Mouse (Mus musculus) gastrocnemius, postnatal 36 days (tissue): ENCODE results near the gene Rcan3. TPM values are rescaled to one million over a fixed set of nuclear protein-coding genes. Genes with fewer than 3 reads are reported as not detected.
A peak's percentile ranks its signal among the peaks of the same experiment; 100 is the strongest.

Source experiments
- DNase-seq, 2 experiments: peaks; one replicate each; pipeline ENCODE4 v3.0.0; 2022
- intact Hi-C: fragments of 180-260 bp; cut with DNase I; formaldehyde crosslinking; loops from one replicate; pipeline ENCODE4 v1.15.1; 2025
- long read RNA-seq, 2 experiments: library from polyadenylated mRNA; stranded (forward); transcript quantifications; one replicate each; pipeline ENCODE4 v2.0.0; 2021
- total RNA-seq, 2 experiments: library from RNA; stranded (reverse); gene quantifications; 2 replicates each; pipeline ENCODE4 v1.2.3; 2021

Rcan3 gene
- 1 to 10 TPM; 3.2 to 4.0 TPM for total RNA-seq
- long read RNA-seq, experiment 1, full-length matches to known transcripts, result 1 of 4 reads
- long read RNA-seq, experiment 1, partial matches to known transcripts, result 0 of 4 reads
- long read RNA-seq, experiment 1, other reads (novel, unspliced or antisense), result 3 of 4 reads
- long read RNA-seq, experiment 2, result 0 reads

GRCm38 (mm10) chr4:135433443-135434394 lies at the start of gene Rcan3:
Gene Rcan3, minus strand, starts transcription at chr4:135433853.
- intact Hi-C loops, result no loop called here
- peak; percentile 68 to 69 for DNase-seq

GRCm38 (mm10) chr4:135480370-135480769 lies 46.7 kb upstream of the Rcan3 start:
- DNase-seq, result no peak
- intact Hi-C loops, result no loop called here

- DNase-seq, result no peak
- intact Hi-C loops, result no loop called here
Observed at GRCm38 (mm10) chr4:135477851-135478250, 44.2 kb upstream of the Rcan3 start.

GRCm38 (mm10) chr4:135463406-135463805 lies 29.8 kb upstream of the Rcan3 start:
- DNase-seq, result no peak
- intact Hi-C loops, result no loop called here

GRCm38 (mm10) chr4:135453572-135453971 lies 19.9 kb upstream of the Rcan3 start:
- intact Hi-C loops, result no loop called here
- no peak for DNase-seq

GRCm38 (mm10) chr4:135453164-135453563 lies 19.5 kb upstream of the Rcan3 start:
- intact Hi-C loops, result no loop called here
- no peak for DNase-seq

GRCm38 (mm10) chr4:135451360-135452015 lies 17.8 kb upstream of the Rcan3 start:
- no peak for DNase-seq
- intact Hi-C loops, result no loop called here

GRCm38 (mm10) chr4:135442473-135442872 lies 8.8 kb upstream of the Rcan3 start:
- DNase-seq, result no peak
- intact Hi-C loops, result no loop called here

GRCm38 (mm10) chr4:135439904-135440522 lies 6.4 kb upstream of the Rcan3 start:
- DNase-seq, result no peak
- intact Hi-C loops, result no loop called here

GRCm38 (mm10) chr4:135439188-135439647 lies 5.6 kb upstream of the Rcan3 start:
- DNase-seq, result peak in 1 of 2 experiments; percentile 14
- intact Hi-C loops, result no loop called here

- DNase-seq, result no peak
- intact Hi-C loops, result no loop called here
Observed at GRCm38 (mm10) chr4:135437924-135438323, 4.3 kb upstream of the Rcan3 start.

- DNase-seq, result no peak
- intact Hi-C loops, result no loop called here
Observed at GRCm38 (mm10) chr4:135436291-135436690, 2.6 kb upstream of the Rcan3 start.

- DNase-seq, result no peak
- intact Hi-C loops, result no loop called here
Observed at GRCm38 (mm10) chr4:135434395-135434789, 739 bp upstream of the Rcan3 start.

- intact Hi-C loops, result no loop called here
Observed at GRCm38 (mm10) chr4:135433086-135433442, 589 bp downstream of the Rcan3 start.

GRCm38 (mm10) chr4:135429990-135430760 lies 3.5 kb downstream of the Rcan3 start:
- no peak for DNase-seq
- intact Hi-C loops, result no loop called here

More at GRCm38 (mm10) chr4:135433086-135433442, 589 bp downstream of the Rcan3 start:
- no peak for DNase-seq

GRCm38 (mm10) chr4:135429383-135429782 lies 4.3 kb downstream of the Rcan3 start:
- no peak for DNase-seq
- intact Hi-C loops, result no loop called here

- DNase-seq, result no peak
- intact Hi-C loops, result no loop called here
Observed at GRCm38 (mm10) chr4:135426587-135426986, 7.1 kb downstream of the Rcan3 start.

GRCm38 (mm10) chr4:135425625-135426024 lies 8.0 kb downstream of the Rcan3 start:
- intact Hi-C loops, result no loop called here
- no peak for DNase-seq

- intact Hi-C loops, result no loop called here
- no peak for DNase-seq
Observed at GRCm38 (mm10) chr4:135420961-135421360, 12.7 kb downstream of the Rcan3 start.

GRCm38 (mm10) chr4:135420416-135420815 lies 13.2 kb downstream of the Rcan3 start:
- DNase-seq, result no peak
- intact Hi-C loops, result no loop called here
